Mouse (Mus musculus) ES-Bruce4 (cell line): ENCODE results near the gene Esyt2.

Experiments used
- CTCF ChIP-seq: IDR thresholded peaks from one replicate; pipeline ENCODE4 v1.8.1; 2011; ENCODE audit warnings: low read depth, low read length
- POLR2A ChIP-seq: IDR thresholded peaks from one replicate; pipeline ENCODE4 v1.8.1; 2011; ENCODE audit warnings: low read length; ENCODE audit not compliant: insufficient read depth

- no peak for TF ChIP-seq CTCF
- no peak for TF ChIP-seq POLR2A
Observed at GRCm38 (mm10) chr12:116317818-116318217, 36.8 kb downstream of the Esyt2 start.
